Mouse (Mus musculus) liver, embryonic 15.5 days (tissue): ENCODE measurements at regions not wholly inside any gene's neighbourhood (a gene's known extent, or its start where the extent isn't known, plus 50 kb on each side); places are given as distances from the start of the nearest gene placed in this dataset.
A peak's percentile ranks its signal among the peaks of the same experiment; 100 is the strongest.

ENCODE experiments used
- ATAC-seq: fragments of 200-750 bp; cut with Nextera tagmentation; 2 replicates; pipeline ENCODE4 v1.8.0; 2017; ENCODE audit warnings: moderate number of reproducible peaks, mild to moderate bottlenecking, moderate library complexity; ENCODE audit not compliant: insufficient read depth
- H3K27ac ChIP-seq: fragments of 300-500 bp; sonication (generic); replicated peaks from 2 replicates; pipeline ENCODE4 v1.5.1; 2015; ENCODE audit warnings: mild to moderate bottlenecking, inconsistent platforms
- H3K27me3 ChIP-seq: fragments of 300-500 bp; sonication (generic); 2 replicates; pipeline ENCODE4 v1.6.1; 2015; ENCODE audit warnings: mild to moderate bottlenecking, inconsistent platforms
- H3K36me3 ChIP-seq: fragments of 300-500 bp; sonication (generic); replicated peaks from 2 replicates; pipeline ENCODE4 v1.6.1; 2015; ENCODE audit warnings: moderate library complexity, mild to moderate bottlenecking, inconsistent platforms
- H3K4me1 ChIP-seq: fragments of 300-500 bp; sonication (generic); replicated peaks from 2 replicates; pipeline ENCODE4 v1.6.1; 2015; ENCODE audit warnings: inconsistent platforms
- H3K4me2 ChIP-seq: fragments of 300-500 bp; sonication (generic); 2 replicates; pipeline ENCODE4 v1.6.1; 2015; ENCODE audit warnings: moderate library complexity, mild to moderate bottlenecking, inconsistent platforms
- H3K4me3 ChIP-seq: fragments of 300-500 bp; sonication (generic); replicated peaks from 2 replicates; pipeline ENCODE4 v1.5.1; 2015; ENCODE audit warnings: mild to moderate bottlenecking, inconsistent platforms
- H3K9ac ChIP-seq: fragments of 300-500 bp; sonication (generic); 2 replicates; pipeline ENCODE4 v1.6.1; 2015; ENCODE audit warnings: moderate library complexity, mild to moderate bottlenecking, inconsistent platforms
- H3K9me3 ChIP-seq: fragments of 300-500 bp; sonication (generic); replicated peaks from 2 replicates; pipeline ENCODE4 v1.6.1; 2016; ENCODE audit warnings: inconsistent platforms
- WGBS: fragments of 180-500 bp; shearing (Covaris S2); methylation state at CpG from one replicate; pipeline ENCODE4 v1.1.7; 2015; ENCODE audit warnings: mixed read lengths; ENCODE audit not compliant: insufficient replicate concordance; 5-methylcytosine and 5-hydroxymethylcytosine counted together

- Histone ChIP-seq H3K9ac (no peak overlapping the region), H3K4me2 (no peak overlapping the region), H3K36me3 (no peaks in the 10 kb centered on the region), H3K27ac (no peak overlapping the region), H3K4me1 (no peaks in the 10 kb centered on the region), H3K4me3 (no peak overlapping the region), H3K27me3 (no peaks in the 10 kb centered on the region), H3K9me3 (no peaks in the 10 kb centered on the region)
- ATAC-seq = no peak
- 63% methylated on average over 5 of the region's 5 CpGs for WGBS
Observed at GRCm38 (mm10) chr17:52196811-52197210, 363.7 kb upstream of the Satb1 start.

- WGBS = 68% methylated on average over 5 of the region's 5 CpGs
- no peaks in the 10 kb centered on the region for H3K36me3 ChIP-seq
- ATAC-seq = no peak
Observed at GRCm38 (mm10) chr17:52195804-52196203, 362.7 kb upstream of the Satb1 start.

GRCm38 (mm10) chr17:52191064-52191682, 358.1 kb upstream of the Satb1 start:
- no peak overlapping the region for H3K27ac ChIP-seq
- no peaks in the 10 kb centered on the region for H3K27me3 ChIP-seq
- H3K4me1 ChIP-seq = no peaks in the 10 kb centered on the region
- WGBS = 64% methylated on average over 6 of the region's 6 CpGs
- H3K4me2 ChIP-seq = no peak overlapping the region
- no peak for ATAC-seq
- H3K9me3 ChIP-seq = no peaks in the 10 kb centered on the region
- H3K9ac ChIP-seq = no peak overlapping the region
- H3K4me3 ChIP-seq = no peak overlapping the region
- H3K36me3 ChIP-seq = no peaks in the 10 kb centered on the region

More at GRCm38 (mm10) chr17:52195804-52196203, 362.7 kb upstream of the Satb1 start:
- Histone ChIP-seq H3K27ac (no peak overlapping the region), H3K4me1 (no peaks in the 10 kb centered on the region), H3K4me2 (no peak overlapping the region), H3K9me3 (no peaks in the 10 kb centered on the region), H3K27me3 (no peaks in the 10 kb centered on the region), H3K9ac (no peak overlapping the region), H3K4me3 (no peak overlapping the region)

- H3K27ac ChIP-seq = no peak overlapping the region
- H3K4me3 ChIP-seq = no peak overlapping the region
- no peaks in the 10 kb centered on the region for H3K4me1 ChIP-seq
- H3K9me3 ChIP-seq = no peaks in the 10 kb centered on the region
- 19% methylated on average over 3 of the region's 3 CpGs for WGBS
- H3K36me3 ChIP-seq = no peaks in the 10 kb centered on the region
- H3K27me3 ChIP-seq = no peaks in the 10 kb centered on the region
- no peak for ATAC-seq
- no peak overlapping the region for H3K4me2 ChIP-seq
- H3K9ac ChIP-seq = no peak overlapping the region
Observed at GRCm38 (mm10) chr17:52182706-52183105, 349.6 kb upstream of the Satb1 start.

- Histone ChIP-seq H3K9me3 (no peaks in the 10 kb centered on the region), H3K27me3 (no peaks in the 10 kb centered on the region), H3K27ac (no peak overlapping the region), H3K4me3 (no peak overlapping the region), H3K4me2 (no peak overlapping the region), H3K4me1 (no peaks in the 10 kb centered on the region), H3K36me3 (no peaks in the 10 kb centered on the region), H3K9ac (no peak overlapping the region)
- 65% methylated on average over 2 of the region's 2 CpGs for WGBS
- ATAC-seq = no peak
Observed at GRCm38 (mm10) chr17:52177996-52178395, 344.9 kb upstream of the Satb1 start.

GRCm38 (mm10) chr17:52168076-52168838, 335.2 kb upstream of the Satb1 start:
- no peak overlapping the region for H3K4me2 ChIP-seq
- H3K27me3 ChIP-seq = no peaks in the 10 kb centered on the region
- H3K9ac ChIP-seq = no peak overlapping the region
- no peaks in the 10 kb centered on the region for H3K9me3 ChIP-seq
- no peak overlapping the region for H3K27ac ChIP-seq
- no peak overlapping the region for H3K4me3 ChIP-seq
- peak; percentile 15; the same call in 1 of the 2 replicates for ATAC-seq
- no peaks in the 10 kb centered on the region for H3K36me3 ChIP-seq
- WGBS = 31% methylated on average over 10 of the region's 10 CpGs
- H3K4me1 ChIP-seq = no peaks in the 10 kb centered on the region

GRCm38 (mm10) chr17:52167658-52168057, 334.6 kb upstream of the Satb1 start:
- 64% methylated on average over 4 of the region's 4 CpGs for WGBS
- Histone ChIP-seq H3K4me3 (no peak overlapping the region), H3K27me3 (no peaks in the 10 kb centered on the region), H3K4me2 (no peak overlapping the region), H3K27ac (no peak overlapping the region), H3K36me3 (no peaks in the 10 kb centered on the region), H3K4me1 (no peaks in the 10 kb centered on the region), H3K9ac (no peak overlapping the region), H3K9me3 (no peaks in the 10 kb centered on the region)
- ATAC-seq = no peak

GRCm38 (mm10) chr17:52165891-52166485, 332.9 kb upstream of the Satb1 start:
- Histone ChIP-seq H3K4me3 (no peak overlapping the region), H3K27me3 (no peaks in the 10 kb centered on the region), H3K36me3 (no peaks in the 10 kb centered on the region), H3K9me3 (no peaks in the 10 kb centered on the region), H3K4me1 (no peaks in the 10 kb centered on the region), H3K9ac (no peak overlapping the region), H3K27ac (no peak overlapping the region), H3K4me2 (no peak overlapping the region)
- 43% methylated on average over 5 of the region's 5 CpGs for WGBS
- ATAC-seq = no peak

GRCm38 (mm10) chr17:52162559-52163397, 329.7 kb upstream of the Satb1 start:
- Histone ChIP-seq H3K4me2 (no peak overlapping the region), H3K27me3 (no peaks in the 10 kb centered on the region), H3K4me3 (no peak overlapping the region), H3K36me3 (no peaks in the 10 kb centered on the region), H3K9ac (no peak overlapping the region), H3K9me3 (no peaks in the 10 kb centered on the region), H3K4me1 (no peaks in the 10 kb centered on the region), H3K27ac (no peak overlapping the region)
- ATAC-seq = no peak
- 24% methylated on average over 10 of the region's 10 CpGs for WGBS

GRCm38 (mm10) chr17:52150496-52150895, 317.4 kb upstream of the Satb1 start:
- Histone ChIP-seq H3K36me3 (no peaks in the 10 kb centered on the region), H3K4me2 (no peak overlapping the region), H3K4me3 (no peak overlapping the region), H3K9ac (no peak overlapping the region), H3K27me3 (no peaks in the 10 kb centered on the region), H3K9me3 (no peaks in the 10 kb centered on the region), H3K4me1 (no peaks in the 10 kb centered on the region), H3K27ac (no peak overlapping the region)
- 65% methylated on average over 5 of the region's 5 CpGs for WGBS
- ATAC-seq = no peak

- Histone ChIP-seq H3K27ac (no peak overlapping the region), H3K36me3 (no peaks in the 10 kb centered on the region), H3K9me3 (no peaks in the 10 kb centered on the region), H3K4me3 (no peak overlapping the region), H3K4me1 (no peaks in the 10 kb centered on the region), H3K4me2 (no peak overlapping the region), H3K9ac (no peak overlapping the region), H3K27me3 (no peaks in the 10 kb centered on the region)
- WGBS = 61% methylated on average over 6 of the region's 6 CpGs
- no peak for ATAC-seq
Observed at GRCm38 (mm10) chr17:52149834-52150233, 316.7 kb upstream of the Satb1 start.
